Mouse (Mus musculus): Measurements from ENCODE around the gene Emc10. TPM values are rescaled to one million over a fixed set of nuclear protein-coding genes. Genes with fewer than 3 reads are reported as not detected.
A peak's percentile ranks its signal among the peaks of the same experiment; 100 is the strongest.

The Emc10 gene
- polyA plus RNA-seq, 1 experiment from 2014 or later, result 101 TPM

- no peaks in the 10 kb centered on the region for H3K9me3 ChIP-seq (replicated peaks)
- no peak overlapping the region for H3K27ac ChIP-seq
- WGBS, result 60% methylated on average over 9 of the region's 9 CpGs
- peaks cover 52% of the 10 kb centered on the region for H3K4me1 ChIP-seq
- peak overlapping the region; percentile 45; the same call in 1 of the 2 replicates for H3K9ac ChIP-seq
- peaks cover 17% of the 10 kb centered on the region for H3K27me3 ChIP-seq
- no peak overlapping the region for H3K4me3 ChIP-seq
- H3K4me2 ChIP-seq, result no peak overlapping the region
- H3K36me3 ChIP-seq (ENCODE audit: poor library complexity, severe bottlenecking), result peaks cover 2% of the 10 kb centered on the region; the same call in 1 of the 2 replicates
- ATAC-seq, result no peak
These were observed 23.2 kb downstream of the Emc10 start for GRCm38 (mm10) chr7:44472961-44473646.

GRCm38 (mm10) chr7:44472558-44472885 is 23.8 kb downstream of the Emc10 start:
- H3K9ac ChIP-seq, result no peak overlapping the region
- no peak for ATAC-seq
- H3K36me3 ChIP-seq (ENCODE audit: poor library complexity, severe bottlenecking), result peaks cover 2% of the 10 kb centered on the region; the same call in 1 of the 2 replicates
- H3K4me3 ChIP-seq, result no peak overlapping the region
- no peaks in the 10 kb centered on the region for H3K9me3 ChIP-seq (replicated peaks)
- H3K27ac ChIP-seq, result no peak overlapping the region
- 15% methylated on average over 1 of the region's 1 CpGs for WGBS
- H3K4me1 ChIP-seq, result peaks cover 53% of the 10 kb centered on the region
- H3K27me3 ChIP-seq, result peaks cover 12% of the 10 kb centered on the region
- no peak overlapping the region for H3K4me2 ChIP-seq

- 47% methylated on average over 6 of the region's 6 CpGs for WGBS
- Histone ChIP-seq H3K9me3 (replicated peaks) (no peaks in the 10 kb centered on the region), H3K4me2 (no peak overlapping the region), H3K9ac (no peak overlapping the region), H3K27me3 (peaks cover 7% of the 10 kb centered on the region), H3K4me3 (no peak overlapping the region), H3K4me1 (peaks cover 55% of the 10 kb centered on the region), H3K36me3 (ENCODE audit: poor library complexity, severe bottlenecking) (peaks cover 2% of the 10 kb centered on the region; the same call in 1 of the 2 replicates), H3K27ac (no peak overlapping the region)
- no peak for ATAC-seq
These were observed 24.3 kb downstream of the Emc10 start for GRCm38 (mm10) chr7:44471880-44472557.

GRCm38 (mm10) chr7:44470696-44471612 is 25.4 kb downstream of the Emc10 start:
- Histone ChIP-seq H3K27me3 (peaks cover 3% of the 10 kb centered on the region; the same call in 1 of the 2 replicates), H3K4me1 (peaks cover 62% of the 10 kb centered on the region), H3K9ac (no peak overlapping the region), H3K9me3 (replicated peaks) (no peaks in the 10 kb centered on the region), H3K4me3 (no peak overlapping the region), H3K36me3 (ENCODE audit: poor library complexity, severe bottlenecking) (peaks cover 2% of the 10 kb centered on the region; the same call in 1 of the 2 replicates), H3K4me2 (no peak overlapping the region), H3K27ac (no peak overlapping the region)
- WGBS, result 87% methylated on average over 16 of the region's 16 CpGs
- no peak for ATAC-seq

GRCm38 (mm10) chr7:44469677-44470675 is 26.4 kb downstream of the Emc10 start:
- Histone ChIP-seq H3K4me3 (no peak overlapping the region), H3K9ac (peak overlapping the region; percentile 68), H3K27me3 (no peaks in the 10 kb centered on the region), H3K9me3 (replicated peaks) (no peaks in the 10 kb centered on the region), H3K36me3 (ENCODE audit: poor library complexity, severe bottlenecking) (peaks cover 2% of the 10 kb centered on the region; the same call in 1 of the 2 replicates), H3K4me2 (no peak overlapping the region), H3K4me1 (peaks cover 62% of the 10 kb centered on the region), H3K27ac (peak overlapping the region; percentile 91; the same call in 1 of the 2 replicates)
- ATAC-seq, result no peak
- 92% methylated on average over 16 of the region's 16 CpGs for WGBS

GRCm38 (mm10) chr7:44468644-44469285 is 27.6 kb downstream of the Emc10 start:
- ATAC-seq, result no peak

GRCm38 (mm10) chr7:44467811-44468411 is 28.4 kb downstream of the Emc10 start, which contains the start of gene Josd2:
TSS of gene Josd2 (plus strand) at chr7:44467980.
- peaks cover 16% of the 10 kb centered on the region for H3K36me3 ChIP-seq (ENCODE audit: poor library complexity, severe bottlenecking)
- H3K4me2 ChIP-seq, result peak within 1 kb of the TSS; percentile 75
- H3K27ac ChIP-seq, result peak within 1 kb of the TSS; percentile 91
- ATAC-seq, result peak; percentile 95
- H3K9ac ChIP-seq, result peak within 1 kb of the TSS; percentile 68
- H3K4me3 ChIP-seq, result peak within 1 kb of the TSS; percentile 53
- under 1% methylated on average over 42 of the region's 42 CpGs for WGBS
- no peaks in the 10 kb centered on the region for H3K9me3 ChIP-seq (replicated peaks)
- peaks cover 61% of the 10 kb centered on the region for H3K4me1 ChIP-seq
- no peaks in the 10 kb centered on the region for H3K27me3 ChIP-seq

More at GRCm38 (mm10) chr7:44468644-44469285, 27.6 kb downstream of the Emc10 start:
- peak overlapping the region; percentile 91 for H3K27ac ChIP-seq
- WGBS, result 59% methylated on average over 15 of the region's 15 CpGs
- peaks cover 62% of the 10 kb centered on the region for H3K4me1 ChIP-seq
- peak overlapping the region; percentile 75 for H3K4me2 ChIP-seq
- no peaks in the 10 kb centered on the region for H3K9me3 ChIP-seq (replicated peaks)
- H3K4me3 ChIP-seq, result peak overlapping the region; percentile 53
- H3K27me3 ChIP-seq, result no peaks in the 10 kb centered on the region
- peaks cover 7% of the 10 kb centered on the region for H3K36me3 ChIP-seq (ENCODE audit: poor library complexity, severe bottlenecking)
- H3K9ac ChIP-seq, result peak overlapping the region; percentile 68

GRCm38 (mm10) chr7:44466888-44467311 is 29.4 kb downstream of the Emc10 start:
- Histone ChIP-seq H3K4me3 (no peak overlapping the region), H3K9ac (0 out of 2 replicates have a peak overlapping the region, but pooled peaks have one; percentile 6), H3K27me3 (no peaks in the 10 kb centered on the region), H3K4me1 (peaks cover 60% of the 10 kb centered on the region), H3K36me3 (ENCODE audit: poor library complexity, severe bottlenecking) (peaks cover 26% of the 10 kb centered on the region), H3K9me3 (replicated peaks) (no peaks in the 10 kb centered on the region), H3K27ac (peak overlapping the region; percentile 91), H3K4me2 (peak overlapping the region; percentile 75; the same call in 1 of the 2 replicates)
- 0 out of 2 replicates have a peak, but pooled peaks have one; percentile 0 for ATAC-seq
- 85% methylated on average over 16 of the region's 16 CpGs for WGBS

GRCm38 (mm10) chr7:44466006-44466887 is 30.1 kb downstream of the Emc10 start:
- Histone ChIP-seq H3K27me3 (peaks cover 4% of the 10 kb centered on the region), H3K36me3 (ENCODE audit: poor library complexity, severe bottlenecking) (peaks cover 30% of the 10 kb centered on the region), H3K9ac (0 out of 2 replicates have a peak overlapping the region, but pooled peaks have one; percentile 6), H3K27ac (no peak overlapping the region; the same call in 1 of the 2 replicates), H3K4me1 (peaks cover 60% of the 10 kb centered on the region), H3K4me3 (no peak overlapping the region), H3K4me2 (no peak overlapping the region), H3K9me3 (replicated peaks) (no peaks in the 10 kb centered on the region)
- no peak for ATAC-seq
- WGBS, result 75% methylated on average over 10 of the region's 10 CpGs

Measured in forebrain, embryonic 13.5 days (tissue).